Mouse (Mus musculus) embryonic facial prominence, embryonic 15.5 days (tissue): Measurements from ENCODE around the gene Trappc4. TPM values are rescaled to one million over a fixed set of nuclear protein-coding genes. Genes with fewer than 3 reads are reported as not detected.
A peak's percentile ranks its signal among the peaks of the same experiment; 100 is the strongest.
"Not testable (repeated sequence)": the region's sequence is repeated elsewhere in the genome, so short reads cannot be mapped to it uniquely, and the experiment has no call there.

Source experiments
- ATAC-seq: fragments of 200-750 bp; cut with Nextera tagmentation; 2 replicates; pipeline ENCODE4 v1.8.0; 2017; ENCODE audit warnings: low read depth, moderate TSS enrichment; ENCODE audit not compliant: insufficient number of reproducible peaks, low FRiP score, low TSS enrichment
- H3K27ac ChIP-seq: fragments of 300-500 bp; sonication (generic); replicated peaks from 2 replicates; pipeline ENCODE4 v1.5.1; 2015; ENCODE audit warnings: mild to moderate bottlenecking, inconsistent platforms
- H3K27me3 ChIP-seq: fragments of 300-500 bp; sonication (generic); 2 replicates; pipeline ENCODE4 v1.6.1; 2015; ENCODE audit warnings: inconsistent platforms
- H3K36me3 ChIP-seq: fragments of 300-500 bp; sonication (generic); 2 replicates; pipeline ENCODE4 v1.6.1; 2015; ENCODE audit warnings: mild to moderate bottlenecking, inconsistent platforms
- H3K4me1 ChIP-seq: fragments of 300-500 bp; sonication (generic); 2 replicates; pipeline ENCODE4 v1.6.1; 2015; ENCODE audit warnings: inconsistent platforms
- H3K4me2 ChIP-seq: fragments of 300-500 bp; sonication (generic); replicated peaks from 2 replicates; pipeline ENCODE4 v1.6.1; 2015; ENCODE audit warnings: mild to moderate bottlenecking, inconsistent platforms
- H3K4me3 ChIP-seq: fragments of 300-500 bp; sonication (generic); replicated peaks from 2 replicates; pipeline ENCODE4 v1.5.1; 2015; ENCODE audit warnings: mild to moderate bottlenecking, inconsistent platforms
- H3K9ac ChIP-seq: fragments of 300-500 bp; sonication (generic); 2 replicates; pipeline ENCODE4 v1.6.1; 2015; ENCODE audit warnings: inconsistent platforms
- H3K9me3 ChIP-seq: fragments of 300-500 bp; sonication (generic); replicated peaks from 2 replicates; pipeline ENCODE4 v1.6.1; 2016; ENCODE audit warnings: inconsistent platforms
- WGBS: fragments of 180-500 bp; shearing (Covaris S2); methylation state at CpG from one replicate; pipeline ENCODE4 v1.1.7; 2015; 5-methylcytosine and 5-hydroxymethylcytosine counted together
- polyA plus RNA-seq: library from polyadenylated mRNA; unstranded; fragments of >200 nt; fragmentation: Nextera tagmentation; extraction: Ambion mirVana; gene quantifications from 2 replicates; pipeline ENCODE4 v1.2.1, GENCODE M21; 2015

Trappc4 gene
- polyA plus RNA-seq, 1 experiment from 2014 or later, result 138 TPM

- Histone ChIP-seq H3K9me3 (no peaks in the 10 kb centered on the region), H3K36me3 (peaks cover 38% of the 10 kb centered on the region), H3K9ac (peak overlapping the region; percentile 90), H3K27ac (peak overlapping the region; percentile 87; the same call in 1 of the 2 replicates), H3K4me3 (peak overlapping the region; percentile 84), H3K4me2 (peak overlapping the region; percentile 88), H3K4me1 (peaks cover 14% of the 10 kb centered on the region), H3K27me3 (no peaks in the 10 kb centered on the region)
- WGBS, result 4% methylated on average over 15 of the region's 15 CpGs
- ATAC-seq, result 0 out of 2 replicates have a peak, but pooled peaks have one; percentile 2
Observed at GRCm38 (mm10) chr9:44379862-44380261, 27.5 kb downstream of the Trappc4 start.

GRCm38 (mm10) chr9:44379054-44379834 lies 28.2 kb downstream of the Trappc4 start, which contains the start of gene Hyou1:
TSS of gene Hyou1 (plus strand) at chr9:44379490.
- Histone ChIP-seq H3K36me3 (peaks cover 32% of the 10 kb centered on the region), H3K4me3 (peak within 1 kb of the TSS; percentile 84), H3K4me1 (peaks cover 14% of the 10 kb centered on the region), H3K27ac (peak within 1 kb of the TSS; percentile 87), H3K9ac (peak within 1 kb of the TSS; percentile 90), H3K4me2 (peak within 1 kb of the TSS; percentile 88), H3K9me3 (no peaks in the 10 kb centered on the region), H3K27me3 (no peaks in the 10 kb centered on the region)
- WGBS, result under 1% methylated on average over 83 of the region's 83 CpGs
- ATAC-seq, result peak; percentile 96

- H3K9me3 ChIP-seq, result no peaks in the 10 kb centered on the region
- peak overlapping the region; percentile 88 for H3K4me2 ChIP-seq
- 87% methylated on average over 5 of the region's 5 CpGs for WGBS
- H3K27ac ChIP-seq, result no peak overlapping the region
- H3K4me3 ChIP-seq, result peak overlapping the region; percentile 84
- no peak for ATAC-seq
- peak overlapping the region; percentile 57; the same call in 1 of the 2 replicates for H3K9ac ChIP-seq
- peaks cover 14% of the 10 kb centered on the region for H3K4me1 ChIP-seq
- no peaks in the 10 kb centered on the region for H3K27me3 ChIP-seq
- peaks cover 22% of the 10 kb centered on the region for H3K36me3 ChIP-seq
Observed at GRCm38 (mm10) chr9:44378153-44378730, 29.2 kb downstream of the Trappc4 start.

- not testable (repeated sequence) for H3K9ac ChIP-seq
Observed at GRCm38 (mm10) chr9:44377335-44377734, 30.1 kb downstream of the Trappc4 start.

GRCm38 (mm10) chr9:44376141-44376540 lies 31.3 kb downstream of the Trappc4 start:
- WGBS, result 84% methylated on average over 6 of the region's 6 CpGs
- Histone ChIP-seq H3K27ac (no peak overlapping the region), H3K36me3 (peaks cover 1% of the 10 kb centered on the region; the same call in 1 of the 2 replicates), H3K4me2 (no peak overlapping the region), H3K4me3 (no peak overlapping the region), H3K4me1 (peaks cover 13% of the 10 kb centered on the region), H3K9me3 (no peaks in the 10 kb centered on the region), H3K27me3 (no peaks in the 10 kb centered on the region), H3K9ac (no peak overlapping the region)
- ATAC-seq, result no peak

More at GRCm38 (mm10) chr9:44377335-44377734, 30.1 kb downstream of the Trappc4 start:
- H3K27me3 ChIP-seq, ATAC-seq, H3K27ac ChIP-seq, H3K4me2 ChIP-seq, H3K4me3 ChIP-seq, H3K9me3 ChIP-seq: not testable (repeated sequence)
- peaks cover 13% of the 10 kb centered on the region for H3K36me3 ChIP-seq
- WGBS, result 82% methylated on average over 2 of the region's 2 CpGs
- peaks cover 14% of the 10 kb centered on the region for H3K4me1 ChIP-seq

GRCm38 (mm10) chr9:44373386-44373785 lies 34.0 kb downstream of the Trappc4 start:
- no peak for ATAC-seq
- Histone ChIP-seq H3K4me2 (no peak overlapping the region), H3K27ac (no peak overlapping the region), H3K36me3 (no peaks in the 10 kb centered on the region), H3K27me3 (no peaks in the 10 kb centered on the region), H3K4me3 (no peak overlapping the region), H3K4me1 (no peaks in the 10 kb centered on the region; the same call in 1 of the 2 replicates), H3K9ac (no peak overlapping the region), H3K9me3 (no peaks in the 10 kb centered on the region)

GRCm38 (mm10) chr9:44364480-44364879 lies 42.9 kb downstream of the Trappc4 start:
- Histone ChIP-seq H3K4me1 (peaks cover 8% of the 10 kb centered on the region), H3K9ac (no peak overlapping the region), H3K4me3 (no peak overlapping the region), H3K27ac (no peak overlapping the region), H3K9me3 (no peaks in the 10 kb centered on the region), H3K36me3 (peaks cover 4% of the 10 kb centered on the region; the same call in 1 of the 2 replicates), H3K27me3 (no peaks in the 10 kb centered on the region), H3K4me2 (no peak overlapping the region)
- 60% methylated on average over 3 of the region's 3 CpGs for WGBS
- no peak for ATAC-seq

GRCm38 (mm10) chr9:44361931-44362330 lies 45.5 kb downstream of the Trappc4 start:
- WGBS, result 38% methylated on average over 4 of the region's 4 CpGs
- ATAC-seq, H3K9ac ChIP-seq: not testable (repeated sequence)

GRCm38 (mm10) chr9:44361190-44361917 lies 46.0 kb downstream of the Trappc4 start, which contains the start of gene Vps11:
TSS of gene Vps11 (minus strand) at chr9:44361670.
- peak within 1 kb of the TSS; percentile 79 for H3K9ac ChIP-seq
- H3K9me3 ChIP-seq, result no peaks in the 10 kb centered on the region
- H3K27me3 ChIP-seq, result no peaks in the 10 kb centered on the region
- peaks cover 30% of the 10 kb centered on the region for H3K36me3 ChIP-seq
- H3K4me1 ChIP-seq, result peaks cover 8% of the 10 kb centered on the region
- H3K4me3 ChIP-seq, result peak within 1 kb of the TSS; percentile 73
- ATAC-seq, result peak; percentile 88
- peak within 1 kb of the TSS; percentile 76 for H3K4me2 ChIP-seq
- H3K27ac ChIP-seq, result peak within 1 kb of the TSS; percentile 82
- WGBS, result under 1% methylated on average over 44 of the region's 44 CpGs

More at GRCm38 (mm10) chr9:44361931-44362330, 45.5 kb downstream of the Trappc4 start:
- H3K27me3 ChIP-seq, H3K4me1 ChIP-seq, H3K9me3 ChIP-seq: not testable (repeated sequence)
- H3K36me3 ChIP-seq, result peaks cover 24% of the 10 kb centered on the region
- peak overlapping the region; percentile 73 for H3K4me3 ChIP-seq
- peak overlapping the region; percentile 82 for H3K27ac ChIP-seq
- peak overlapping the region; percentile 76 for H3K4me2 ChIP-seq

GRCm38 (mm10) chr9:44357207-44357606 lies 50.2 kb downstream of the Trappc4 start:
- Histone ChIP-seq H3K9me3 (no peaks in the 10 kb centered on the region), H3K4me2 (no peak overlapping the region), H3K27ac (no peak overlapping the region), H3K4me3 (no peak overlapping the region), H3K27me3 (no peaks in the 10 kb centered on the region), H3K36me3 (peaks cover 71% of the 10 kb centered on the region), H3K9ac (no peak overlapping the region), H3K4me1 (peaks cover 8% of the 10 kb centered on the region)
- ATAC-seq, result no peak
- WGBS, result 75% methylated on average over 4 of the region's 4 CpGs
